Mouse (Mus musculus) hindlimb bud, embryonic 11.5 days (tissue): Measurements from ENCODE around the gene Ccdc22.

Experiments
- DNase-seq: peaks from one replicate; pipeline ENCODE4 v3.0.0-alpha.2; 2012; ENCODE audit warnings: low read depth, low spot score; ENCODE audit errors: extremely low spot score

Ccdc22 gene

GRCm38 (mm10) chrX:7574087-7574884 is 31.0 kb downstream of the Ccdc22 start, which contains the start of gene Ppp1r3f:
Gene Ppp1r3f, minus strand, starts transcription at chrX:7574283.
- DNase-seq = peak; percentile 52

- DNase-seq = no peak
Measured at GRCm38 (mm10) chrX:7573176-7574086, 31.9 kb downstream of the Ccdc22 start, which contains the start of gene Foxp3. Gene Foxp3, plus strand, starts transcription at chrX:7573644.

- DNase-seq = no peak
Measured at GRCm38 (mm10) chrX:7572466-7572865, 32.9 kb downstream of the Ccdc22 start.

- DNase-seq = no peak
Measured at GRCm38 (mm10) chrX:7571565-7572136, 33.7 kb downstream of the Ccdc22 start.

GRCm38 (mm10) chrX:7570481-7571175 is 34.7 kb downstream of the Ccdc22 start:
- no peak for DNase-seq

- DNase-seq = no peak
Measured at GRCm38 (mm10) chrX:7567491-7567890, 37.8 kb downstream of the Ccdc22 start.

- no peak for DNase-seq
Measured at GRCm38 (mm10) chrX:7566352-7566751, 39.0 kb downstream of the Ccdc22 start.

GRCm38 (mm10) chrX:7563076-7563475 is 42.2 kb downstream of the Ccdc22 start:
- no peak for DNase-seq

GRCm38 (mm10) chrX:7553474-7553873 is 51.8 kb downstream of the Ccdc22 start:
- no peak for DNase-seq
